Mouse (Mus musculus) megakaryocyte, embryonic 14.5 days (primary cell): ENCODE data around the gene Tnni3.

ENCODE experiments used
- FLI1 ChIP-seq: IDR thresholded peaks from 2 replicates; pipeline ENCODE4 v1.6.1; 2012; ENCODE audit warnings: low read length, inconsistent platforms, mixed read lengths
- GATA1 ChIP-seq: IDR thresholded peaks from 3 replicates; pipeline ENCODE4 v1.6.1; 2012; ENCODE audit warnings: mixed read lengths, low read length, inconsistent platforms, borderline replicate concordance

- TF ChIP-seq GATA1: no peak
- no peak for TF ChIP-seq FLI1
Observed at GRCm38 (mm10) chr7:4515853-4516252, 8.2 kb downstream of the Tnni3 start.
